Mouse (Mus musculus): ENCODE results near the gene Hrk. TPM values are rescaled to one million over a fixed set of nuclear protein-coding genes. Genes with fewer than 3 reads are reported as not detected.

Gene Hrk
- polyA plus RNA-seq, 1 experiment from 2014 or later, result 0.45 TPM

DNA sequence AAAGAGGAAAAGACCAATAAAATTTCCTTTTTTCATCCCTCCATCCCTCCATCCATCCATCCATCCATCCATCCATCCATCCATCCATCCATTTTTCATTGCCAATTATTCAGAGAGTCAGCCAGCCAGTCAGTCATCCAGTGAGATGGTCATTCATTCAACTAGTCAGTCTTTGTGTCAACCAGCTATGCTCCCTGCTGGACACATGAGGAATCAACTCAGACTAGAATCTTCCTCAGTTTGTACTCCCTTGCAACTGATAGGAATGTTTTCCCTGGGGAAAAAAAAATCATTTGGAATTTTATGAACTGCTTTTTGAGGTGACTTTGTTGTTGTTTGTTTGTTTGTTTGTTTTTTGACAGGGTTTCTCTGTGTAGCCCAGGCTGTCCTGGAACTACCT lies 1.0 kb downstream of the Hrk start:
- H3K27me3 ChIP-seq, result peaks cover 78% of the 10 kb centered on the region
- 0 out of 2 replicates have a peak, but pooled peaks cover 7% of the 10 kb centered on the region for H3K4me1 ChIP-seq
- no peak overlapping the region for H3K27ac ChIP-seq
- no peaks in the 10 kb centered on the region for H3K9me3 ChIP-seq
- H3K4me3 ChIP-seq, result no peak overlapping the region
- H3K36me3 ChIP-seq, result no peaks in the 10 kb centered on the region
- no peak overlapping the region for H3K9ac ChIP-seq
- ATAC-seq (ENCODE audit: insufficient number of reproducible peaks, insufficient read depth, low FRiP score, low TSS enrichment), result no peak
- no peak overlapping the region for H3K4me2 ChIP-seq (replicated peaks)

DNA sequence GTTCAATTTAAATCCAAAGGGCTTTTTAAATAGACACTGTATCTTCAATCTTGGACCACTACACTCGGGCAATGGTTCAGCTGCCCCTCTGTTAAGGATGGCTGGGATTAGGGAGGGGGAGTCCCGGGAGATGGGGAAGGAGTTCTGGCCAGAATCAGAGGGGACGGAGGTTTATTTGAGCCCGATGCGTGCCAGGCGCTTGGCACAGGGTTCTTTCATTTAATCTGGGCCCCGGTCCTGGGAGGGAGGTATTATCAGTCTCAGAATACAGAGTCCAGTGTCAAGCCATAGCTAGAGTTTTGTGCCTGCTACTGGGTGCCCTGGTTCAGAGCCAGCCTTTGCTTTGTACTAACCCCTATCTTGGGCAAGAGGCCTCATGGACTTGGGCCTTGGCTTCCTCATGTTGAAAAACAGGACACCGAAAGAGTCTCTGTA lies 3.1 kb downstream of the Hrk start:
- Histone ChIP-seq H3K4me1 (peaks cover 20% of the 10 kb centered on the region), H3K9me3 (peaks cover 3% of the 10 kb centered on the region; the same call in 1 of the 2 replicates), H3K27me3 (peaks cover 81% of the 10 kb centered on the region), H3K9ac (no peak overlapping the region), H3K27ac (no peak overlapping the region), H3K4me3 (no peak overlapping the region), H3K36me3 (no peaks in the 10 kb centered on the region), H3K4me2 (replicated peaks) (no peak overlapping the region)
- 67% methylated on average over 8 of the region's 8 CpGs for WGBS
- ATAC-seq (ENCODE audit: insufficient number of reproducible peaks, insufficient read depth, low FRiP score, low TSS enrichment), result no peak

GRCm38 (mm10) chr5:118169222-118170221 lies 5.1 kb downstream of the Hrk start:
- H3K4me2 ChIP-seq (replicated peaks), result peak overlapping the region; percentile 96
- H3K9me3 ChIP-seq, result peaks cover 3% of the 10 kb centered on the region; the same call in 1 of the 2 replicates
- H3K4me1 ChIP-seq, result peaks cover 23% of the 10 kb centered on the region
- H3K27me3 ChIP-seq, result peaks cover 89% of the 10 kb centered on the region
- no peaks in the 10 kb centered on the region for H3K36me3 ChIP-seq
- peak overlapping the region; percentile 45 for H3K4me3 ChIP-seq
- ATAC-seq (ENCODE audit: insufficient number of reproducible peaks, insufficient read depth, low FRiP score, low TSS enrichment), result no peak
- under 1% methylated on average over 107 of the region's 117 CpGs for WGBS
- H3K27ac ChIP-seq, result no peak overlapping the region
- H3K9ac ChIP-seq, result peak overlapping the region; percentile 53

DNA sequence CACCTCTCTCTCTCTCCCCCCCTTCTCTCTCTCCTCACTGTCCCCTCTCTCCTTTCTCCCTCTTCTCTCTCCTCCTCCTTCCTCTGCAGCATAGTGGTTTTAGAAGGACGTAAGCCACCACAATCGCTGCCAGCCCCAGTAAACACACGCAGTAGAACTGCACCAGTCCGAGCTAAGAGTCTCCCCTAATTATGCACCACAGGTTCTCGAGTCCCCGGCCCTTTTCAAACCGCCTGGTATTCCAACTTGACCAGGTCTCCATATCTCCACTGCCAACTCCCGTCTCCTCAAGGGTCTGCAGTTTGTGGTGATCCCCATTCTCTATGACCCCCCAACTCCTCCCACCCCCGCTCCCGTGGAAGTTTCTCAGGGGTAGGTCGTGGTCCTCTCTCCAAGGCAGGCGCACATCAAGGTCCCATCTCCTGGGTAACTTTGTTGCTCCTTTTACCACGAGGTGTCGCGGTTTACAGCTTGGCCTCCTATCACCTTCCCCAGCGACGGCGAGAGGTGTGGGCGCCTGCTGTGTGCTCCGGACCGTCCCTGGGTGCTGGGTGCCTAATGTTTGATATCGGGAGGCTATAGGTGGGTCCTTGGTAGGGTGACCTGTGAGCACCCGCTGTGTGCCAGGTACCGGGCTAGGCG lies 6.6 kb downstream of the Hrk start:
- Histone ChIP-seq H3K27ac (no peak overlapping the region), H3K27me3 (peaks cover 86% of the 10 kb centered on the region), H3K4me1 (peaks cover 26% of the 10 kb centered on the region), H3K9me3 (peaks cover 3% of the 10 kb centered on the region; the same call in 1 of the 2 replicates), H3K4me2 (replicated peaks) (peak overlapping the region; percentile 51), H3K4me3 (peak overlapping the region; percentile 35), H3K9ac (no peak overlapping the region), H3K36me3 (no peaks in the 10 kb centered on the region)
- ATAC-seq (ENCODE audit: insufficient number of reproducible peaks, insufficient read depth, low FRiP score, low TSS enrichment), result no peak
- under 1% methylated on average over 25 of the region's 25 CpGs for WGBS

DNA sequence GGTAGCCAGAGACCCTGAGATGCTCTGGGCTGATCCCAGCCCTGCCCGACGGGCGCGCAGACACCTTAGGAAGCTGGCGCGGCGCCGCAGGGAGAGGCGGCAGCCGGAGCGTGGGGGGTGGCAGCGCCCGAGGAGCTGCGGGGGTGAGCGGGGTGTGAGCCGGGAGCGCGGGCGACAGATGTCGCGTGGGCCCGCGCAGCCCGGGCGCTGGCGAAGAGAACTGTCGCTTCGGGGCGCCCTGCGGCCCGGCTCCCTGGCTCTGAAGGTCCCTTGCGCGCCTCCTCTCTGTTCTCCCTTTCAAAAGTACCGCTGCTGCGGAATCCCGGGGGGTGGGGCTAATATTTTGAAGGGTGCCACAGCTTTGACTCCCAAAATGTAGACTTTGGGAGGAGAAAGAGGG lies 7.2 kb downstream of the Hrk start:
- WGBS, result under 1% methylated on average over 36 of the region's 36 CpGs
- no peak for ATAC-seq (ENCODE audit: insufficient number of reproducible peaks, insufficient read depth, low FRiP score, low TSS enrichment)

GRCm38 (mm10) chr5:118172078-118172723 lies 7.8 kb downstream of the Hrk start:
- H3K4me3 ChIP-seq, result peak overlapping the region; percentile 35
- peak overlapping the region; percentile 51 for H3K4me2 ChIP-seq (replicated peaks)
- peaks cover 3% of the 10 kb centered on the region; the same call in 1 of the 2 replicates for H3K9me3 ChIP-seq
- H3K27ac ChIP-seq, result no peak overlapping the region
- H3K9ac ChIP-seq, result peak overlapping the region; percentile 12; the same call in 1 of the 2 replicates
- no peak for ATAC-seq (ENCODE audit: insufficient number of reproducible peaks, insufficient read depth, low FRiP score, low TSS enrichment)
- WGBS, result 1% methylated on average over 27 of the region's 27 CpGs
- H3K36me3 ChIP-seq, result no peaks in the 10 kb centered on the region
- H3K27me3 ChIP-seq, result peaks cover 77% of the 10 kb centered on the region
- H3K4me1 ChIP-seq, result peaks cover 26% of the 10 kb centered on the region

More for the DNA sequence above, 7.2 kb downstream of the Hrk start:
- Histone ChIP-seq H3K36me3 (no peaks in the 10 kb centered on the region), H3K4me2 (replicated peaks) (peak overlapping the region; percentile 51), H3K9ac (no peak overlapping the region; the same call in 1 of the 2 replicates), H3K4me3 (peak overlapping the region; percentile 35), H3K27ac (no peak overlapping the region), H3K4me1 (peaks cover 26% of the 10 kb centered on the region), H3K9me3 (peaks cover 3% of the 10 kb centered on the region; the same call in 1 of the 2 replicates), H3K27me3 (peaks cover 80% of the 10 kb centered on the region)

DNA sequence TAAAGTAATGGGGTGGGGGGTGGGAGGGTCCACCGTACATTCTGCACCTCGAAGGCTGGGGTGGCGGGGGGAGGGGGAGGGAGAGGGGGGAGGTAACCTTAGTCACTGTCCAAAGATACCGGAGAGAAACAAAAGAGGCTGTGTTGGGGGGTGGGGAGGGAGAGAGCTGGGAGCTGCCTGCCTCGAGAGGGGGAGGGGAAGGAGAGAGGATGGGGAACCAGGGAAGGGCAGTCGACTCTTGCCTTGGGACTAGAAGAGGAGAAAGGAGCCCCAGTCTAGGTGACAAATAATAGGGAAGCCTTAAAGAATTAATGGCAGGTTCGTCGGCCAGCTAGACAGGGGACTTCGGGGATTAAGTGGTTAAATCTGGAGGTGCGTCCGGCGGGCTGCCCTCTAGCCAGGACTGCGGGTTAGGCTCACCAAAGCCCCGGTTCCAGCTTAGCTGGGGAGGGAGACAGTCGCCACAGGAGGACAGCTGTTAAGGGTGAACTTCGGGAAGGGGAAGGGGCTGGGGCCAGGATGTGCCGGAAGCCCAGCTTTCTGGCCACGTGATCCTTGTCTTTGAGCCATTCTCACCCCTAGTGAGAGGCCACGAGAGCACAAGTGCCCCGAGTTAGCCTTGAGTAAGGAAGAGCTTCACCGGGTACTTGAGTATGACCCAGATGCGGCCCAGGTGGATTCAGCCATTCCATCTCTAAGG lies 10.0 kb downstream of the Hrk start:
- Histone ChIP-seq H3K9ac (no peak overlapping the region), H3K27me3 (peaks cover 54% of the 10 kb centered on the region), H3K27ac (no peak overlapping the region), H3K9me3 (peaks cover 3% of the 10 kb centered on the region; the same call in 1 of the 2 replicates), H3K36me3 (no peaks in the 10 kb centered on the region), H3K4me1 (peaks cover 20% of the 10 kb centered on the region), H3K4me2 (replicated peaks) (peak overlapping the region; percentile 46), H3K4me3 (peak overlapping the region; percentile 25; the same call in 1 of the 2 replicates)
- ATAC-seq (ENCODE audit: insufficient number of reproducible peaks, insufficient read depth, low FRiP score, low TSS enrichment), result no peak; the same call in 1 of the 2 replicates
- under 1% methylated on average over 22 of the region's 22 CpGs for WGBS

DNA sequence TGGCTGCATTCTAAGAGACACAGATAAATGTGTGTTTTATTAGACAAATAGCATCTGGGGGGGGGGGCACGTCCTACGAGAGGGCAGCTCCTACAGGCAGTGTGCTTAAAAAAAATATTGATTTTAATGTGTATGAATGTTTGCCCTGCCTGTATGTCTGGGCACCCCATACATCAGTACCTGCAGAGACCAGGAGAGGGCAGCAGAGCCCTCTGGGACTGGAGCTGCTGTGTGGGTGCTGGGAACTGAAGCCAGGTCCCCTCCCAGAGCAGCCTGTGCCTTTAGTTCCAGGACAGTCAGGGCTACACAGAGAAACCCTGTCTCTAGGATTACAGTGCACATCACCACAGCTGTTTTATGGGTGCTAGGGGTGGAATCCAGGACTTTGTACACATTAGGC lies 10.7 kb downstream of the Hrk start:
- Histone ChIP-seq H3K4me3 (no peak overlapping the region), H3K4me1 (peaks cover 19% of the 10 kb centered on the region), H3K4me2 (replicated peaks) (no peak overlapping the region; the same call in 1 of the 2 replicates), H3K9me3 (peaks cover 3% of the 10 kb centered on the region; the same call in 1 of the 2 replicates), H3K27me3 (peaks cover 48% of the 10 kb centered on the region), H3K36me3 (no peaks in the 10 kb centered on the region), H3K9ac (no peak overlapping the region), H3K27ac (no peak overlapping the region)
- ATAC-seq (ENCODE audit: insufficient number of reproducible peaks, insufficient read depth, low FRiP score, low TSS enrichment), result no peak
- WGBS, result 11% methylated on average over 2 of the region's 2 CpGs

- no peak for ATAC-seq (ENCODE audit: insufficient number of reproducible peaks, insufficient read depth, low FRiP score, low TSS enrichment)
- H3K27me3 ChIP-seq, result peaks cover 23% of the 10 kb centered on the region
- WGBS, result 75% methylated on average over 7 of the region's 7 CpGs
Observed at GRCm38 (mm10) chr5:118177640-118178039, 13.2 kb downstream of the Hrk start.

GRCm38 (mm10) chr5:118186903-118187633 lies 22.6 kb downstream of the Hrk start:
- Histone ChIP-seq H3K9ac (no peak overlapping the region), H3K4me3 (no peak overlapping the region), H3K36me3 (no peaks in the 10 kb centered on the region), H3K27me3 (no peaks in the 10 kb centered on the region), H3K9me3 (no peaks in the 10 kb centered on the region), H3K4me1 (peaks cover 16% of the 10 kb centered on the region), H3K4me2 (replicated peaks) (no peak overlapping the region), H3K27ac (no peak overlapping the region)
- WGBS, result 75% methylated on average over 9 of the region's 9 CpGs
- ATAC-seq (ENCODE audit: insufficient number of reproducible peaks, insufficient read depth, low FRiP score, low TSS enrichment), result no peak

More at GRCm38 (mm10) chr5:118177640-118178039, 13.2 kb downstream of the Hrk start:
- Histone ChIP-seq H3K4me1 (peaks cover 6% of the 10 kb centered on the region; the same call in 1 of the 2 replicates), H3K4me2 (replicated peaks) (no peak overlapping the region), H3K27ac (no peak overlapping the region), H3K36me3 (no peaks in the 10 kb centered on the region), H3K9ac (no peak overlapping the region), H3K4me3 (no peak overlapping the region), H3K9me3 (no peaks in the 10 kb centered on the region)

Measured in embryonic facial prominence, embryonic 12.5 days (tissue).